Mouse (Mus musculus) C2C12 (cell line): ENCODE measurements around the gene Rad51b.

Experiments
- CTCF ChIP-seq: IDR thresholded peaks from one replicate; pipeline ENCODE4 v1.5.1; 2011; ENCODE audit not compliant: control insufficient read depth, insufficient read depth, insufficient read length
- MAX ChIP-seq: IDR thresholded peaks from one replicate; pipeline ENCODE4 v1.6.1; 2011; ENCODE audit warnings: mild to moderate bottlenecking, control low read depth

GRCm38 (mm10) chr12:79679941-79680697, 383.0 kb downstream of the Rad51b start:
- TF ChIP-seq CTCF (no peak), MAX (no peak)
